Mouse (Mus musculus): Measurements from ENCODE around the gene Sprr2h.

The Sprr2h gene

GRCm38 (mm10) chr3:92385385-92385784, at the start of gene Sprr2h:
TSS of gene Sprr2h (plus strand) at chr3:92385685.
- in situ Hi-C loops (cut with MboI, MseI), result loop anchor here in 1 of 2 experiments (10.0 kb wide), 1 partner anchor 679 kb away; the partner anchor contains the start of gene Gm4858

GRCm38 (mm10) chr3:92336278-92336677, 49.2 kb upstream of the Sprr2h start:
- in situ Hi-C loops (cut with MboI, MseI), result no loop called here

GRCm38 (mm10) chr3:92338840-92339239, 46.6 kb upstream of the Sprr2h start, which contains the start of gene Sprr2d:
TSS of gene Sprr2d (plus strand) at chr3:92339140.
- in situ Hi-C loops (cut with MboI, MseI), result no loop called here

- in situ Hi-C loops (cut with MboI, MseI), result loop anchor here in 1 of 2 experiments (10.0 kb wide), 1 partner anchor 497 kb away; no protein-coding TSS in a partner anchor
Observed at GRCm38 (mm10) chr3:92351843-92352242, 33.6 kb upstream of the Sprr2h start, which contains the start of gene Sprr2e. TSS of gene Sprr2e (plus strand) at chr3:92352143.

- in situ Hi-C loops (cut with MboI, MseI), result no loop called here
Observed at GRCm38 (mm10) chr3:92361619-92362018, 23.9 kb upstream of the Sprr2h start.

- in situ Hi-C loops (cut with MboI, MseI), result no loop called here
Observed at GRCm38 (mm10) chr3:92364887-92365286, 20.6 kb upstream of the Sprr2h start, which contains the start of gene Sprr2f. TSS of gene Sprr2f (plus strand) at chr3:92365187.

GRCm38 (mm10) chr3:92373613-92374012, 11.9 kb upstream of the Sprr2h start:
- in situ Hi-C loops (cut with MboI, MseI), result no loop called here

GRCm38 (mm10) chr3:92394301-92394700, 8.8 kb downstream of the Sprr2h start:
- in situ Hi-C loops (cut with MboI, MseI), result no loop called here

- in situ Hi-C loops (cut with MboI, MseI), result no loop called here
Observed at GRCm38 (mm10) chr3:92407691-92408090, 22.2 kb downstream of the Sprr2h start, which contains the start of gene Sprr2i. TSS of gene Sprr2i (plus strand) at chr3:92407991.

- in situ Hi-C loops (cut with MboI, MseI), result no loop called here
Observed at GRCm38 (mm10) chr3:92417782-92418181, 32.3 kb downstream of the Sprr2h start, which contains the start of gene Sprr2j-ps. TSS of gene Sprr2j-ps (plus strand) at chr3:92418082.

GRCm38 (mm10) chr3:92429323-92429722, 43.8 kb downstream of the Sprr2h start, which contains the start of gene Gm9774:
TSS of gene Gm9774 (minus strand) at chr3:92429423.
- in situ Hi-C loops (cut with MboI, MseI), result no loop called here

GRCm38 (mm10) chr3:92432282-92432681, 46.8 kb downstream of the Sprr2h start, which contains the start of gene Sprr2k:
TSS of gene Sprr2k (plus strand) at chr3:92432582.
- in situ Hi-C loops (cut with MboI, MseI), result loop anchor here in 1 of 2 experiments (10.0 kb wide), 1 partner anchor 1067 kb away; no protein-coding TSS in a partner anchor
